16 mouse cellular contexts compared by ENCODE assay signal in genomic region chr6:90643057-90643456, GRCm38 (mm10).
"Had no signal": no experiment of that assay in that cellular context is flagged by ENCODE, and none has a peak within 500 bp of the region (broad histone marks: within the 10 kb centered on the region; RNA-seq: fewer than 3 reads in every experiment).

No protein-coding gene starts in this region.

- H3K4me1 ChIP-seq: stomach, embryonic 15.5 days had no signal

- H3K9ac ChIP-seq: neural tube, embryonic 13.5 days; neural tube, embryonic 15.5 days; stomach, embryonic 15.5 days had no signal

- H3K4me3 ChIP-seq: neural tube, embryonic 13.5 days; neural tube, embryonic 15.5 days; stomach, embryonic 15.5 days had no signal

- H3K36me3 ChIP-seq: neural tube, embryonic 13.5 days; neural tube, embryonic 15.5 days had no signal

- H3K4me2 ChIP-seq: neural tube, embryonic 13.5 days; neural tube, embryonic 15.5 days; stomach, embryonic 15.5 days had no signal

- H3K27ac ChIP-seq: neural tube, embryonic 13.5 days; neural tube, embryonic 15.5 days; stomach, embryonic 15.5 days; stomach, postnatal 0 days had no signal

- H3K27me3 ChIP-seq: neural tube, embryonic 13.5 days; neural tube, embryonic 15.5 days; stomach, embryonic 15.5 days had no signal

- H3K9me3 ChIP-seq: neural tube, embryonic 13.5 days; neural tube, embryonic 15.5 days; stomach, embryonic 15.5 days had no signal

- DNase-seq: retina, postnatal 1 day; right cerebral cortex, adult 18-20 months; right cerebral cortex, postnatal 14 days; right cerebral cortex, postnatal 25 days; right cerebral cortex, postnatal 4 days; spleen, adult 18-20 months; thymus, adult 18-20 months; thymus, adult 2 months; thymus, postnatal 14 days; thymus, postnatal 25 days; thymus, postnatal 36 days; thymus, postnatal 4 days had no signal
